Mouse (Mus musculus): ENCODE results near the gene Pik3r1.

Pik3r1 gene

DNA sequence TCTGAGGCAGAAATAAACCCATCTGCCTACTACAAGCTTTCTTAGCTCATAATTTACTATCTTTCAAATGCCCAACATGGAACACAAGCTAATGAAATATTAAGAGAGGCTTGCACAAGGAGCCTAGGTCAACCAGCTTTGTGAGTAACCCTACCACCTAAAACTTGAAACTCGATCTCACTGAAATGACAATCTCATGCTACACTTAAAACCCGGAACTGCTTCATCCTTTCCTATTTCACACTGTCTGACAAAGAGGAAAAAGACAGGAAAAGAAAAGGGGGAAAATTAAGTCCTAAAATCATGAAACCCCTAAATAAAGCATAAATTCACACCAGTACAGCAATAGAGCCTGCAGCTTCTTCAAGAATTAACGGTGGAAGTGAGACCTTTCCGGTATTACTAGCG, 1.4 kb downstream of the Pik3r1 start:
- DNase-seq (ENCODE audit: low read depth), result no peak

DNA sequence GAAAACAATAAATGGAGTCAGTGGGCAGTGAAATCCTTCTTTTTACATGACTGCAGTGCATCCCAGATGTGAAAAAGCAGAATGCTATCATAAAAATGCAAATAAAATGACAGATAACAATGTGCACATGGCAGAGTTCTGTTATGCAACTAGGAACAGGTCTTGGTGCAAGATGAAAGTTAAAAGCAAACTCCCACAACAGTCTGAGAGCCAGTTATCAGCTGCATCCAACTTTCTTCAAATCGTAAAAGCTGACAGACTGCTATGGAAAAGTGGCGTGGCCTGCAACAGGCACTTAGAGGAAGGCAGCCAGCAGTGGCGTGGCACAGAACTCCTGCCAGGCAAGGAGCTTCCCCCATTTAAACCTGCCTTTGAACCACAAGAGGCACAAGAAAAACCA, 2.0 kb downstream of the Pik3r1 start:
- no peak for DNase-seq (ENCODE audit: low read depth)

DNA sequence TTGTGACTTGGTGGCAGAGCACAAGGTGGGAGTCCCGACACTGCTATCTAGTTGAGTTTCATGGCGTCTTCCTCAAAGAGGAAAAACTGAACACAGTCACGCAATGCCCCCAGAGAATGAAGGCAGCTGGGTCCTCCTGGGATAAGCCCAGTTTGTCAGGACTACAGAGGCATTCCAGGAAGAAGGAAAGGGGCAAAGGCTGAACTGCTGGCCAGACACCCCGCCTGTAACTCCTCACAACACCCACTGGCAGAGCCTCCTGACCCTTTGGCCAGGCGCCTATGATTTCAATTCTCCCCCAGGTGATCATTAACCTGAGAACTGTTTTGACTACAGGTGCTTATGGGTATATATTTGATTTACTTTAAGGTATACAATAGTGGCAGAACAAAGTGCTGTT, 3.9 kb downstream of the Pik3r1 start:
- no peak for DNase-seq (ENCODE audit: low read depth)

DNA sequence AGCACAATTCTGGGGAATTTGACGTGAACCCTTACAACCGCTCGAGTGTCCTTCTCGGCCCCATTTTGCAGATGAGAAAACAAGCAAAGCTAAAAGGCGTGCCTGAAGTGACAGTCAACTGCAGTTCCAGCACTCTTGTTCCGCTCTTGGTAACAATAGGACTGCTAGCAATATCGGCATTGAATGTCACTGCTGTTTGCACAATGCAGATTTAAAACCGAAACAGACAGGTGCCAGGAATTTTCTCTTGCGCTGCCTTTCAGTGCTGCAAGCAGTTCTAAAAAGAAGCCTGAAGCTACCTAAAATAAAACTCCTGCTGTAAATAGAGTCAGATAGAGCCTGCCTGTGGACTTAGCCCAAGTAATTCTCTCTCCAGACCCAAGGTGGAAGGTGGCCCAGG, 4.3 kb downstream of the Pik3r1 start:
- DNase-seq (ENCODE audit: low read depth), result no peak

DNA sequence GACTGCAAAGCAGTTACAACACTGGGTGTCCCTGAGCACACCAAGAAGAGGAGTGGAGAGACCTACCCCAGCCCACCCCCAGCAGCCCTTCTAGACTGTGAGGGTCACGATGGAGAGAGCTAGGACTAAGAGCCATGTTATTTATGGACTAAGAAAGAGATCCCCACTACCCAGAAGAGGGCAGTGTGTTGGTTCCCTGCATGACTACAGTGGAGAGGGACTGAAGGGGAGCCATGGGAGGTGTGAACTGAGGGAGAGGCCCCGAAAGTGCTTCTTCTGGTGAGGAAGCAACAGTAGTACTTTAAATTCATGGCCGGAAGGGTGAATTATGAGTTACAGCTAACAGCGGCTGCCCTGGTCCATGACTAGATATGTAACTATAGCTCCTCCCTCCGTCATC, 4.9 kb downstream of the Pik3r1 start:
- DNase-seq (ENCODE audit: low read depth), result no peak

DNA sequence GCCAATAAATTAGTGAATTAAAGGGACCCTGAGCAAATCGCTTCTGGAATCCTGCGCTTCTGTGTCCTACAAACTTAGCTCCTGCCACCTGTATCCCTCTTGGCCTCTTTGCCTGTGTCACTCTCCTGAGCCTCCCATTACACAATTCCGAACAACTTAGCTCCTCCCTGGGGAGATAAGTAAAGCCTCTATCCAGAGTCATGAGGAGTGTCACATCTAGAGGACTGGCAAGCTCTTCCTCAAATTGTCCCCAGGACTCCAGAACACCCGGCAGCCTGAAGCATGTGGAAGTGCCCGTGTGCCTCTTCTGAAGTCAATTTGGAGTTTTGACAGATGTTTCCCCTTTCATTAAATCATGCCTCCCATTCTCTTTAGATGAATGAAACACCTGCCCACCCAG, 6.4 kb downstream of the Pik3r1 start:
- DNase-seq (ENCODE audit: low read depth), result no peak

DNA sequence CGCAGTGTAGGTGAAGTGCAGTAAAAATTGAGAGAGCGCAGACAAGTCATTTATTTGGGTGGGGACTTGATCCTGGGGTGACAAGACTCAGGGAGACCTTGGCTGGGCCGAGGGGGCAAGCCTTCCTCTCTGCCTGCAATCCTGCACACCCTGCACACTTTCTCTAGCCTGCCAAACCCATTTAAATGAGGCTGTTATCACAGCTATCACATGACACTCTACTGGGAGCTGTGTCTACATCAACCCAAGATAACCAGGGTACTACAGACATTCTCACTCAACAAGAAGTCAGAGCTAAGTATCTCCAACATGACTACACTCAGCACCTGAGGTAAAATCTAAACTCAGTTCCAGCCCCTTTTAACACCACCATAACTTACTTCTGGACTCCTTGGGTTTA, 7.1 kb downstream of the Pik3r1 start:
- no peak for DNase-seq (ENCODE audit: low read depth)

DNA sequence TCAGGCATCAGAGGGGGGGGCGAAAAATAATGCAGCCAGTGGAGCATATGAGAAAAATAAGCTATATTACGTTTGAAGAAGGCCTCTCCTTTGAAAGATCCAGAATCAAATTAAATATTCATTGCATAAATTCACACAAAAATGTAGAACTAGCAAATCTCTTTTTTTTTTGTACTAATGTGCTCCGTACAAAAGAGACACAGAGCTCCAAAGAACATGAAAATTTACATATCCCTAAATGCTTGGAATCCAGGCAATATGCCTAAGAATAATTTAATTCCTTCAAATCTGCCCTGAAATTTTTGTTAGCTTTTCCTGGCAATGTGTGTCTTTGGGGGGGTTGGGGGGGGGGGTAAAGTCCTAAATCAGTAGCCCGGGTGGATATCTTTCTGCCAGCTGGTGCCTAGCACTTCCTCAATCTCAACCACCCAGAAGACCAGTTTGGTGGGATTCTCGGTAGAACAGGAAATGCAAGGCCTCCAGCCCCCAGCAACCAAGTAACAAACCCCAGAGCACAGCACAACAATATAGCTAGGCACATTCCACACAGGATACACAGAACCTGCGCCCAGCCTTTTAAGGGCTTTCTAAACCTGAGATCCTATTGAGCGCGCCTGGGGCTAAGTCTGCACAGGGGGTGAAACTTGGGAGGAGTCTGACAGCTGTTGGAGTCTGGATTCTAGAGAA, 7.9 kb downstream of the Pik3r1 start:
- no peak for DNase-seq (ENCODE audit: low read depth)

DNA sequence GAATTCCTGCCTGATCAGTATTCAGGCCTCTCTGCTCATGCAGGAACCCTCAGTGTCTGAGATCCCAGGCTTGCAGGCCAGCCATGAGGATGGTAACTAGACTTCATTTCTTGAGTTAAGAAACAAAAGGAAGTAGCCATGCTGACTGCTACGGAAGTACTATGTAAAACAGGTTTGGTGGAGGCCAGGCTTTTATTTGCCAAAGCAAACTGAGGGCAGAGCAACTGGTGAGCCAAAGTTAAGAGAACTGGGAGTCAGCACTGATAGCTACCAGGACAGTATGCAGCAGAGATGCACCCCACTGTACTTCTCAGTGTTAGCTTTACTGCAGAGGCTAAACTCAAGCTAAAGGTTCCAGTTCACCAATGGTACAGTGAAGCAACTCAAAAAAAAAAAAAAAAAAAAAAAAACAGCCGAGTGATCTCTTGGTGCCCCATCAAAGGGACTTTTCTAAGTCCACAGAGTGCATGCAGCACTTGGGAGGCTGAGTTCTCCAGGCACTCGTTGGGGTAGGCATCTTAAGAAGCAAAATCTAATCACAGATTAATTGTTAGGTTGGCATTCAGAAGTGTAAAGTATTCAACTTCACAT, 8.6 kb downstream of the Pik3r1 start:
- peak; percentile 64 for DNase-seq (ENCODE audit: low read depth)

DNA sequence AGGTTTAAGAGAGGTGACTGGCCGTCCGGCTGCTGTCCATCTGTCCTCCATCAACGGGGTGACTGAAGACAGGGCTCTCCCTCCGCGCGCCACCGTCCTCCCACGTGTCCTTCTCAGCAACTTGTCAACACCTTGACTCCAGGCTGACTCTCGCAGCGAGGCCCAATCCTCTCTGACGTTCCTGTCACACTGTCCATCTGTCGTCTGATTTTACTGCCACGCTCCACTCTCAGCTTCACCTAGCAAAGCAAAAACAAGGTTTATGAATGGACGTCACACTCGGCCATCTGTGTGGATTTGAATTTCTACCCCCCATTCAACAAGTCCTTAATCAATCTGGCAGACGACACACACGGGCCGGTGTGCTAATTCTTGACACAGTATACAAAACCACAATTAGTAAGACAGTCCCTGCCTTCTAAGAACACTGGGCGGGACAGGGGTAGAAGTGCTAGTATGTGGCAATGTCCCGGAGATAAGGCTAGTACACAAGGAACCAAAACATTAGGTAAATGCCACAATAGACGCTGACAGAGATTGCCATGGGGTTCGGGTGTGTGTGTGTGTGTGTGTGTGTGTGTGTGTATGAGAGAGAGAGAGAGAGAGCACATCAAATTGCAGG, 10.1 kb downstream of the Pik3r1 start:
- DNase-seq (ENCODE audit: low read depth), result no peak

DNA sequence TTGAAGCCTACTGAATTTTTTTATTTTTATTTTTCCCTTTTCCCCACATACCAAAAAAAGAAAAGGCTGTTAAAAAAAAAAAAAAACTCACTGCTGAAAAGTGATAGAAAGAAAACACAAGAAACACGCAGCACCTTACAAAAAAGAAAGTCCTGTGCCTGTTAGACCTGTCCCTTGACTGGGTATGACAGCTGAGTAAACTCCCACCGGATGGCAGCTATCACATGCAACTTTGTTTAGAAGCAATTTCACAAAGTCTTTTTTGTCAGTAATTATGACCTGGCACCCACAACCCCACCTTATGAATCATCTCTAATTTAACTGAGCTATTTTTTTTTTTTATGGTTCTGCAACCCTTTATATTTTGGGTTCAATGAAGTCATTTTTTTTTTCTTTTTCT, 12.8 kb downstream of the Pik3r1 start:
- DNase-seq (ENCODE audit: low read depth), result no peak

DNA sequence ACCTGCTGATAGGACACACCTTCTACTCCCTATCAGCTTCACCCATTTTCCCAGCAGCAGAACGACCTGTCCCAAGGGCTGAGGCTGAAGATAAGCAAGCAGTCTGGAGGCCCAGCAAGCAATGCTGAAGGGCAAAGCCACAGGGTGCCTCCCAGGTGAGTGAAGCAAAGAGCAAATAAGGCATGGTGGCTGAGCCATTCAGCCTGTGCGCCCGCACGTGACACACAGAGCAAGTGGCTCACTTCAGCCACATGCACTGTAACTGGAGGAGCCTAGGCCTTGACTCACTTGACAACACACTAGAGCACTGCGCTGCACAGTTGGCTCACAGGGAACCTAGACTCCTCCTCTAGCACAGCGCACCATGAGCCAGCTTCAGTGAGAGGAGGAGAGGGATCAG, 14.4 kb downstream of the Pik3r1 start:
- no peak for DNase-seq (ENCODE audit: low read depth)

DNA sequence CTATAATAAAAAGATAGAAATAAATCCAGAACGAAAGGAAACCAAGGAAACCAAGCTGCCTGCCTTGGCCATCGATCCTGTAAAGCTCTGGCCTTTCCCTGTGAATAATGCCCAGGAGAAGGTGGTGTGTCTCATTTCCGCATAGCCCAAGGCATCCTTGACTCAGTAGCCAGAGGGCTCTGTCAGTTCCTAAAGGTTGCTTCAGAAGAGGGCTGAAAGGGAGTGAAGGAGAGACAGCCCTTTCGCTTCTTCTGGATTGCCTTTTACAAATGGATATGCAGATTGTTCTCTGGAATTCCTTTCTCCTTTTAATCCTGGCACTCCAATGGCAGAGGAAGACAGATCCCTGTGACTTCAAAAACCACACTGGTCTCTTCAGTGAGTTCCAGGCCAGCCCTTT, 16.2 kb downstream of the Pik3r1 start:
- no peak for DNase-seq (ENCODE audit: low read depth)

DNA sequence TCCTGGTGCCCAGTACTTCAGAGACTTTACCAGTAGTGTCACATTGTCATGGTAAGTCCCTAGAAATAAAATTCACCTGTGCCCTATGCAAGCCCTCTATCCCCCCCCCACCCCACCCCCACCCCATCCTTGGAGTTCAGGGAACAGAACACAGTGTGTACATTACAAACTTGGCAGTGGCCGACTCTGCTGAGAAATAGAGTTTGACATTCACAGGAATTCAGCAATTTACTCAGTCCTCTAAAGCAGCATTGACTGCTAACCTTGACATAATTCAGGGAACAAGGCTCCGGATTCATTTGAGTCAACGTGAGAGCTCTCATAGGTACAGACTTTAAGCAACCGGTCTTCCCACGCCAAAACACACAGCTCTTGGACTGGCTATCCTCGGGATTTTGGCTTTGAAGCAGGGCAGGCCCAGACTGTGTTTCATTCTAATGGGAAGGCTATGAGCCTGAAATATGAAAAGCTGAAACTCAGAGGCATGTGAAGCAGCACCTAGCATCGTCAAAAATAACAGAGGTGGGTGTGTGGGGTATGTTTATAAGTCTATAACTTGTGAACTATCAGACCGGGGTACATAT, 21.9 kb downstream of the Pik3r1 start:
- no peak for DNase-seq (ENCODE audit: low read depth)

DNA sequence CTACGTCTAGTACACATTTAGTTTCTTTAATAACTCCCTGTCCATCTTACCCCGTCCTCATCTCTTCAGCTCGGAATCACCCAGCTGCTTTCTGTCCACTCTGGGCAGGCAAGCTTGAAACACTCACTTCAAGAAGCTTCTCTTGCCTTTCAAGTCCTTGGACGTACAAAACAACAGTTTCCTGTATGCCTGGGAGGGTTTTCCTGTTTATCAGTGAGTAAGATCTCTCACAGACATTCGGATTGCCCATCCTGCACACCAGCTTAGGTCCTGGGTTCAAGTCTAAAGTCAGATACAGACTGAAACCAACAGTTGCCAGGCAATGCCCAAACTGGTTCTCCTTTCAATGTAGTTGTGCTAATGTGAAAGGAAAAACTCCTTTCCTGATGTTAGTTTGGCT, 23.1 kb downstream of the Pik3r1 start:
- peak; percentile 33 for DNase-seq (ENCODE audit: low read depth)

DNA sequence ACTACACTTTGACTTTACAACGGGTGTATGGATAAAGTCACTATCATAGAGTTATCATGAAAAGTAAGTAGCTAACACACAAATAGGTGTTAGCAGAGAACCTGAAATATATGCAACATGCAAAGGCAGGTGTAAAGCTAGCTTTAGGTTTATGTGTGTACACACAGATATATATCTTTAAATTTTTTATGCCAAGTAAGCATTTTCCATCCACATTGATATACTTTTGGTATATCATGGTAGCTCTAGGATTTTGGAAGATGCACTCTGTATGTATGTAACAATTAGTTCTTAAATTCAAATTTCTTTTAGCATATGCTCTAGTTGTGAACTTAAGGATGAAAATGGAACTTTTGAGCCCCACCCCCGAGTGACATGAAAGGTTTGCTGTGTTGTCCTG, 24.0 kb downstream of the Pik3r1 start:
- no peak for DNase-seq (ENCODE audit: low read depth)

DNA sequence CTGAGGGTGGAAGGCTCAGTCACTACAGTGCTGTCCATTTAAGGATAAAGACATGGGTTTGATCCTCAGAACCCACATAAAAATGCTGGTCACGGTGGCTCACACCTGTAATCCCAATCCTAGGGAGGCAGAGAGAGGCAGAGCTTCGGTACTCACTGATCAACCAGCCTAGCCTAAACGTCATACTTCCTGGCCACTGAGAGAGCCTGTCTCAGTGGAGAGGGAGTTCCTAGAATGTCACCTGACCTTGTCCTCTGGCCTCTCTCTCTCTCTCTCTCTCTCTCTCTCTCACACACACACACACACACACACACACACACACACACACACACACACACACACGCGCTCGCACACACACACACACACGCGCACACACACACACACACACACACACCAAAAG, 24.8 kb downstream of the Pik3r1 start:
- DNase-seq (ENCODE audit: low read depth), result no peak

DNA sequence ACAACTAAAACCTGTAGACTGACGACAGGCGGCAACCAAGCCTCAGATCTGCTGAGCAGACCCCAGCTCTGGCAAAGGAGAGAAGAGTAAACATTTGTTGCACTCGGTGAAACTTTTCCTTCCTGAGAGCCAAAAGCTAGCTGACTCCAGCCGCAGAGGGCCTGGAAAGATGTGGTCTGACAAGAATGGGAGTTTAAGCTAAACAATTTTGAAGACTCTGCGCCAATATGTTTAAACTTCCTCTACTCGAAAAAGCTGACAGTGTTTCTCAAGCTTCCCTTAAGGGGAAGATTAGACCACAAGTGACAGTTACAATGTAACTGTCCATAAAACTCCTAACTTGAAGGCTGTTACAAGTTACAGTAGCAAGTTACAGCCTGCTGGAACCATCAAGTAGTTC, 25.4 kb downstream of the Pik3r1 start:
- DNase-seq (ENCODE audit: low read depth), result no peak

DNA sequence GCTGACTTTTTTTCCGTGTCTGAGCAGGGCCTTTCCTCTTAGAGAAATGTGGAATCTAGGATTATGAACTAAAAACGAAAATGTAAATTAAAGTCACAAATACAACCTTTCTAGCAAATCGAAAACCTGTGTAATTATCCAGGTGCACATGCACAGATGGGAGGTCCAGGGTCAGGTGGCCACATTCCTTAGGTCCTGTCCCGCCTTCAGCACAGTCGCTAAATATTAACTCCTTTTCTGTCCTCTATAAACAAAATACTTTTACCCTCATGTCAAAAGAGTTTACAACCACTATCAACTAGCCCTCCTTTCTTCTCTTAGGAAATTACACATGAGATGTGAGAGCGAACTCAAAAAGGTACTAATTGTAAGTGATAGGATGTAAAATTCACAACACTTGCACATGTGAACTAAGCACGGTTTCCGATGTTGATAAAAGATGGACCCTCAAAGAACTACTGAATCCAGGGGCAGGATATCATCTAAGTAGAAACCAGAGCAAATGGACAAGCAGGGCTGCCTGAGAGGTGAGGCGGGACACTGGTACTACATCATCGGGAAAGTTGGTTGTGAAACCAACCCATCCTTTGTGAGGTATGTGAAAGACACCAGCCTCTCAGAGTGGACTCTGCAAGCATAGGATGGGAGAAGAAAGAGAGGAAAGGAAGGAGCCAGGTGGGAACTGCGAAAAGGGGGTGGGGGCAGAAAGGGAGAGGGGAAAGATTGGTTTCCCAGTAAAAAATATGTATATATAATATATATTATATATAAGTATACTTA, 26.3 kb downstream of the Pik3r1 start:
- DNase-seq (ENCODE audit: low read depth), result no peak

DNA sequence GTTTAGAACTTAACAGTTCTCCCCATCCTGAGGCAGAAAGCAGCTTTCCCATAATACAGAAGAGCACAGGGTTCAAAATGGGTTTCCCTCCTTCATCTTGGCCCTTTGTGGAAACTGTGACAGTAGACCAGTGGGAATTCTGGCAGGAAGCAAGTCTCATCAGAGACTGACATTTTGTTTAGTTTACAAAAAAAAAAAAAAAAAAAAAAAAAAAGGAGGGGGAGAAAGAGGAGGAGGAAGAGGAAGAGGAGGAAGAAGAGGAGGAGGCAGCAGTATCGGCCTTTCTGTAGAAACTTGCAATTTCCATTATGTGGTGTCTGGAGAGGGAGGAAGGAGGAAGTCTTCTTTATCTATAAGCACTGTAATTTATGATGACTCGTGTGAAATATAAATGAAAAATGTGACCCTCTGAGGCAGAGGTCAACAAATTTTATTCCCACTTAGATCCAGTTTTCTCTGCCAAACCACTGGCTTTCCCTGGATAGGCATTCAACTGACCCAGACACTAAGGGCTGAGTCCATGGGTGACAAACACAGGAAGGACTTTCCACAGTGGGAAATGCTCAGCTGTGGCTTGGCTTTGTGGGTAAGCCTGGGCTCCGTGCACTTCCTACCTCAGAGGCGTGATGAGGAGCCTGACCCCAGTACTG, 28.2 kb downstream of the Pik3r1 start:
- no peak for DNase-seq (ENCODE audit: low read depth)

DNA sequence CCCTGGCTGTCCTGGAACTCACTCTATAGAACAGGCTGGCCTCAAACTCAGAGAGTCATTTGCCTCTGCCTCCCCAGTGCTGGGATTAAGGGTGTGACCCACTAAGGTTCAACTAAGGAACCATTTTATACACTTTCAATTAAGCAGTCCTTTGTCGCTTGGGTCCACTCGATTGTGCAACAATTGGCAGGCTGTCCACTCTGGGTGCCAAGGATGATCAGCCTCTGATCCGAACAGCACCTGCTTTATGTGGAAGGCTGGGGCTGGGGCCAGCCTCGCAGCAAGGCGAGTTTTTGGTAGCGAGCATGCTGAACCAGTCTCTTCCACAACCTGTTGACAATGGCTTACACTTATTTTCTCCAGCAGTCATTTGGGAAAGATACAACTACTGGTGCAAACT, 29.2 kb downstream of the Pik3r1 start:
- no peak for DNase-seq (ENCODE audit: low read depth)
